Mouse (Mus musculus) retina, postnatal 7 days (tissue): ENCODE results near the gene Neb.

Experiments used
- DNase-seq: peaks from one replicate; pipeline ENCODE4 v3.0.0-alpha.2; 2012; ENCODE audit warnings: low read depth, low spot score

Gene Neb

GRCm38 (mm10) chr2:52310757-52311156 lies 67.5 kb downstream of the Neb start:
- DNase-seq = no peak

GRCm38 (mm10) chr2:52306635-52307034 lies 71.6 kb downstream of the Neb start:
- no peak for DNase-seq

GRCm38 (mm10) chr2:52304554-52304953 lies 73.7 kb downstream of the Neb start:
- no peak for DNase-seq

GRCm38 (mm10) chr2:52303405-52303804 lies 74.9 kb downstream of the Neb start:
- no peak for DNase-seq

GRCm38 (mm10) chr2:52297969-52298368 lies 80.3 kb downstream of the Neb start:
- DNase-seq = no peak

GRCm38 (mm10) chr2:52296779-52297178 lies 81.5 kb downstream of the Neb start:
- DNase-seq = no peak

- no peak for DNase-seq
These were observed 90.8 kb downstream of the Neb start for GRCm38 (mm10) chr2:52287436-52287835.

GRCm38 (mm10) chr2:52286421-52286820 lies 91.9 kb downstream of the Neb start:
- no peak for DNase-seq

- DNase-seq = no peak
These were observed 106.1 kb downstream of the Neb start for GRCm38 (mm10) chr2:52272146-52272545.

GRCm38 (mm10) chr2:52270911-52271310 lies 107.4 kb downstream of the Neb start:
- DNase-seq = no peak

GRCm38 (mm10) chr2:52262149-52262548 lies 116.1 kb downstream of the Neb start:
- DNase-seq = peak; percentile 19

- no peak for DNase-seq
These were observed 126.2 kb downstream of the Neb start for GRCm38 (mm10) chr2:52252037-52252436.

- DNase-seq = peak; percentile 16
These were observed 129.9 kb downstream of the Neb start for GRCm38 (mm10) chr2:52248316-52248826.

- no peak for DNase-seq
These were observed 133.2 kb downstream of the Neb start for GRCm38 (mm10) chr2:52245091-52245490.

- no peak for DNase-seq
These were observed 135.6 kb downstream of the Neb start for GRCm38 (mm10) chr2:52242691-52243090.

- DNase-seq = no peak
These were observed 140.4 kb downstream of the Neb start for GRCm38 (mm10) chr2:52237892-52238291.

- no peak for DNase-seq
These were observed 150.7 kb downstream of the Neb start for GRCm38 (mm10) chr2:52227584-52227983.

GRCm38 (mm10) chr2:52224366-52224765 lies 153.9 kb downstream of the Neb start:
- no peak for DNase-seq

GRCm38 (mm10) chr2:52220074-52220473 lies 158.2 kb downstream of the Neb start:
- peak; percentile 14 for DNase-seq

GRCm38 (mm10) chr2:52215945-52216344 lies 162.3 kb downstream of the Neb start:
- no peak for DNase-seq

GRCm38 (mm10) chr2:52212561-52212961 lies 165.7 kb downstream of the Neb start:
- DNase-seq = no peak

- no peak for DNase-seq
These were observed 166.8 kb downstream of the Neb start for GRCm38 (mm10) chr2:52211358-52211899.

- DNase-seq = no peak
These were observed 167.6 kb downstream of the Neb start for GRCm38 (mm10) chr2:52210685-52211084.

GRCm38 (mm10) chr2:52204992-52205391 lies 173.3 kb downstream of the Neb start:
- no peak for DNase-seq
